Mouse (Mus musculus) C2C12 (cell line): ENCODE data around the gene Pitpna. TPM values are rescaled to one million over a fixed set of nuclear protein-coding genes. Genes with fewer than 3 reads are reported as not detected.

ENCODE experiments used
- H3K27me3 ChIP-seq: one replicate; pipeline ENCODE4 v1.6.1; 2011; ENCODE audit not compliant: control insufficient read depth, insufficient read depth, insufficient read length
- H3K36me3 ChIP-seq: one replicate; pipeline ENCODE4 v1.6.1; 2011; ENCODE audit not compliant: control insufficient read depth, insufficient read depth
- H3K4me3 ChIP-seq: one replicate; pipeline ENCODE4 v1.5.1; 2011; ENCODE audit warnings: mild to moderate bottlenecking, control low read depth; ENCODE audit not compliant: poor library complexity, insufficient read depth, severe bottlenecking
- H3K79me2 ChIP-seq: one replicate; pipeline ENCODE4 v1.6.1; 2011; ENCODE audit not compliant: control insufficient read depth, insufficient read depth
- H3K79me3 ChIP-seq: one replicate; pipeline ENCODE4 v1.6.1; 2011; ENCODE audit warnings: low read depth, control low read depth
- H3ac ChIP-seq: one replicate; pipeline ENCODE3; 2011; ENCODE audit warnings: low read depth; ENCODE audit not compliant: control insufficient read depth, insufficient read length
- CEBPB ChIP-seq: IDR thresholded peaks from one replicate; pipeline ENCODE4 v1.6.1; 2011; ENCODE audit warnings: low read depth, mild to moderate bottlenecking, control low read depth, moderate library complexity
- CTCF ChIP-seq: IDR thresholded peaks from one replicate; pipeline ENCODE4 v1.5.1; 2011; ENCODE audit not compliant: control insufficient read depth, insufficient read depth, insufficient read length
- FOSL1 ChIP-seq: IDR thresholded peaks from one replicate; pipeline ENCODE4 v1.8.0; 2011; ENCODE audit warnings: mild to moderate bottlenecking, low read length; ENCODE audit not compliant: poor library complexity, insufficient read depth, severe bottlenecking
- MAX ChIP-seq: IDR thresholded peaks from one replicate; pipeline ENCODE4 v1.6.1; 2011; ENCODE audit warnings: mild to moderate bottlenecking, control low read depth
- MYOD1 ChIP-seq: IDR thresholded peaks from one replicate; pipeline ENCODE4 v1.6.1; 2011; ENCODE audit warnings: low read depth; ENCODE audit not compliant: control insufficient read depth, insufficient read length
- MYOG ChIP-seq: IDR thresholded peaks from one replicate; pipeline ENCODE4 v1.6.1; 2011; ENCODE audit not compliant: control insufficient read depth, insufficient read length; ENCODE audit errors: extremely low read depth
- USF1 ChIP-seq: IDR thresholded peaks from one replicate; pipeline ENCODE4 v1.6.1; 2011; ENCODE audit warnings: low read depth, mild to moderate bottlenecking, control low read depth, moderate library complexity
- polyA plus RNA-seq: library from polyadenylated mRNA; unstranded; fragments of >200 nt; fragmentation: generic; extraction: Trizol; gene quantifications from one replicate; pipeline ENCODE4 v1.2.1, GENCODE M21; 2012; ENCODE audit warnings: missing spikeins

Gene Pitpna
- polyA plus RNA-seq, 1 experiment = 118 TPM

DNA sequence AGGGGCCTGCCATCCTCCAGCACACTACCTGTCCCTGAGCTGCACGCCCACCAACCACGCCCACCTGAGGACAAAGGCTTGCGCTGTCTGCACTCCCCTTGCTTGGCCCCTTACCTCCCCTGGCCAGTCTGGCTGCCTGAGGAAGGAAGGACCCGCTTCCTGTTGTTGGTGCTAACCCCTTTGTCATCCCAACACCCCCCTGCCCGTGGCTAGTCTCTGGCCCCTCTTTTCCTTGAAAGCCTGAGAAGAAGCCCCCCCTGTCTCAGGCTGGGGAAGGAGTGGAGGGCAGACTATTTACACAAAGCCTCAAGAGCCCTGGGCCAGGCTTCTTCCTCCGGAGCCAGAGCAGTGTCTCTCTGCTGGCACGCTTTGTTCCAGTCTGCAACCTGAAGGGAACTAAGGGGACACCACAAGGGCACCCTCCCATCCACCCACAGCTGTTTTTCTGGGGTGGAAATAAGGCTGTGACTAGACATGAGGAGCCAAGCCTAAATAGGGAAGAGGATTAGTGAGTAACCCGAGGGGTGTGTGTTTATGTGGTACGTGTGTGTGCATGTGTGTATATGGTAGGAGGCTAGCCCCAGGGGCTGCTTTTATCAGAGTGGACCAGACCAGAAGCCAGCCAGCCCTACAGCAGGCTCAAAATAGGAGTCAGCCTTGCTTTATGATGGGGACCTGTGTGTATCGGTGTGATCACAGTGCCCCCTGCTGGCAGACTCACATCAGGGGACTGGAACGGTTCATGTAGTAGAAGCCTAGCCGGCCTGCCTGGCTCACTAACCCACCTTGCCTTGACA is 14.8 kb upstream of the Pitpna start:
- H3K27me3 ChIP-seq = no peaks in the 10 kb centered on the region
- H3K4me3 ChIP-seq = no peak overlapping the region
- H3K36me3 ChIP-seq = peaks cover 5% of the 10 kb centered on the region
- no peaks in the 10 kb centered on the region for H3K79me2 ChIP-seq
- H3K79me3 ChIP-seq = no peaks in the 10 kb centered on the region
- H3ac ChIP-seq = peak overlapping the region; percentile 12
- peak; percentile 92 for TF ChIP-seq CTCF
- TF ChIP-seq USF1 = no peak
- no peak for TF ChIP-seq FOSL1

DNA sequence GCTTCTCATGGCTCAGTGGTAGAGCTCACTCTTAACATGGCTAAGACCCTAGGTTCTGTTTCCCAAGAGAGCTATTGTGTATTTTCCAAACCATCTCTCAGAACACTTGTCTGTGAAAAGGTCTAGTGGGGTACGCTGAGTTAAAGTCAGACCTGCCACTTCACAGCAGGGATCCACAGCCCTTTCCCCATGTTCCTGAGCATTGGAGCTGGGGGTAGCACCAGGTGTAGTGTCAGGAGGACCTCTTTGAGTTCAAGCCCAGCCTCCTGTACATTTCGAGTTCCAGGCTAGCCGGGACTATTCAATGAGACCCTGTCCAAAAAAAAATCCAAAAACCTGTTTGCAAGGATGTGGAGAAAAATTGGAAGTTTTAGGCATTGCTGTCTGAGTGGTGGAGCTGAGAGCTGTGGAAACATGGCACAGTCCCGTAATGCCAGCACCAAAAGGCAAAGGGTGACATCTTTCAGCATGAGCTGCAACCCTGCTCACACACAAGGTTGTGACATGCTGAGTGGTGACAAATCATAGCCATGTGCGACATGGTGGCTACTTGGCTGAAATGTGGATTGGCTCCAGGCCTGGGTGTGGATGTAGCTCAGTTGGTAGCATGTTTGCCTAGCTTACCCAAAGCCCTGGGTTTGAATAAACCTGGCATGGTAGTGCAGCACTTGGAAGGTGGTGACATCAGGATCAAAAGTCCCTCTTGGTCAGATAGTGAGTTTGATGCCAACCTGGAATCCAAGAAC is 13.3 kb upstream of the Pitpna start:
- H3ac ChIP-seq = no peak overlapping the region
- H3K79me3 ChIP-seq = no peaks in the 10 kb centered on the region
- TF ChIP-seq FOSL1 (no peak), MAX (no peak), CEBPB (no peak), MYOD1 (no peak), USF1 (no peak), MYOG (no peak), CTCF (no peak)
- H3K36me3 ChIP-seq = no peaks in the 10 kb centered on the region
- no peaks in the 10 kb centered on the region for H3K27me3 ChIP-seq
- H3K4me3 ChIP-seq = no peak overlapping the region
- H3K79me2 ChIP-seq = no peaks in the 10 kb centered on the region

DNA sequence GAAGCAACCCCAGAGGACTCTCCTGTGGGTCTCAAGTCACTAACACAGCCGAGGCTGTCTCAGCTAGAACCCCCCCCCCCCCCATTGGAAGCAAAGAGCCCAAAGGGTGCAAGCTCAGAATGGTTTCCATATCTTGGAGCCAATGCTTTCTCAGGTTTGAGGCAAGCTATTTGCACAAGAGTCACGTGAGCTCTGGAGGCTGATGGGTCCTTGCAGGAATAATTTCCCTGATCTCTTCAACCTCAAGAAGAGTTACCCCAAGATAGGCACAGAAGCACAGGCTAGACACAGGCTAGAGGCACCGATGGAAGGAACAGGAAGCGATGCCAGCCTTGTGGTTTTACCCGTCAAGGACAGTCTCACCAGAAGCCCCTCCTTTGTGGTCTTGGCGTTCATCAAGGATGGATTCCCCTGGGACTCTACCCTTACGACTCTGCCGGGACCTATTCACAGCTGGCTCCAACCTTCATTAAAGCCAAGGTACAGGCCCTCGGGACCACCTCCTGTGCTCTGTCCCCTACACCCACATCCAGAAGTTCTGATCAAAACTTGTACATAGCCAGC is 12.3 kb upstream of the Pitpna start:
- Histone ChIP-seq H3K79me3 (no peaks in the 10 kb centered on the region), H3K79me2 (no peaks in the 10 kb centered on the region), H3K27me3 (no peaks in the 10 kb centered on the region), H3ac (no peak overlapping the region), H3K36me3 (no peaks in the 10 kb centered on the region), H3K4me3 (no peak overlapping the region)
- TF ChIP-seq USF1 = peak; percentile 73
- TF ChIP-seq CEBPB = no peak

DNA sequence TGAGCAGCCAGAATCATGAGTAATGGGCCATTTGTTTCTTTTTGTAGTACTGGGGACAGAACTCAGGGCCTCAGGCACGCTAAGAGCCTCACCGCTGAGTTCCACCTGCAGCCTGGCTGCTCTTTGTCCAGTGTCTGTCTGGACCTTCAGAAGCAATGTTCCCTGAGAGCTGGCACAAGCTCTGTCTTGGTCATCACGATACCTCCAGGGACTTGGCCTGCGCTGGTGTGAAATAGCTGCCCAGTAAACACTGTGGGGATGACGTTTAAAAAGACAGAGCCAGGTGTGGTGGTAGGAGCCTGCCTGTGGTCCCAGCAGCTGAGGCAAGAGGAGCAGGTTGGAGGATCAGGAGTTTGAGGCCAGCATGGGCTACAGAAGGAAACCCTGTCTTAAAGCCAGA is 9.3 kb upstream of the Pitpna start:
- no peaks in the 10 kb centered on the region for H3K36me3 ChIP-seq
- H3K79me2 ChIP-seq = no peaks in the 10 kb centered on the region
- no peak overlapping the region for H3K4me3 ChIP-seq
- H3ac ChIP-seq = no peak overlapping the region
- H3K27me3 ChIP-seq = no peaks in the 10 kb centered on the region
- no peak for TF ChIP-seq CTCF
- TF ChIP-seq MYOG = no peak
- no peak for TF ChIP-seq MAX
- no peak for TF ChIP-seq MYOD1
- no peak for TF ChIP-seq FOSL1
- no peak for TF ChIP-seq CEBPB
- TF ChIP-seq USF1 = no peak
- H3K79me3 ChIP-seq = no peaks in the 10 kb centered on the region

DNA sequence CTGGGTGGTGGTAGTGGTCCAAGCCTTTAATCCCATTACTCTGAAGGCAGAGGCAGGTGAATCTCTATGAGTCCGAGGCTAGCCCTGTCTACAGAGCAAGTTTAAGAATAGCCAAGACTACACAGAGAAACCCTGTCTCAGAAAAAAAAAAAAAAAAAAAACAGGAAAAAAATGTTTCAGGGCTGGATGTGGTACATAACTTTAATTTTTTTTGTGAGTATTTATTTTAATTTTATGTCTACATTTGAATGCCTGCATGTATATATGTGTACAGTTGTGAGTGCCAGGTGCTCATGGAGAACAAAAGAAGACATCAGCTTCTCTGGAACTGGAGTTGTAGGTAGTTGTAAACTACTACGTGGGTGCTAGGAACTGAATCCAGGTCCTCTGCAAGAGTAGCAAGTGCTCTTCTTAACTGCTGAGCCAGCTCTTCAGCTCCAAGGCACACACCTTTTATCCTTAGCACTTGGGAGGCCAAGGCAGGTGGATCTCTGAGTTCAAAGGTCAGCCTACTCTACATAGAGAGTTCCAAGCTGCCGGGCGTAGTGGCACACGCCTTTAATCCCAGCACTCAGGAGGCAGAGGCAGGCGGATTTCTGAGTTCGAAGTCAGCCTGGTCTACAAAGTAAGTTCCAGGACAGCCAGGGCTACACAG is 6.3 kb upstream of the Pitpna start:
- Histone ChIP-seq H3K36me3 (no peaks in the 10 kb centered on the region), H3ac (no peak overlapping the region), H3K27me3 (no peaks in the 10 kb centered on the region), H3K79me3 (no peaks in the 10 kb centered on the region), H3K79me2 (no peaks in the 10 kb centered on the region), H3K4me3 (no peak overlapping the region)
- TF ChIP-seq FOSL1 (no peak), CTCF (no peak), USF1 (no peak), MYOG (no peak), MYOD1 (no peak), CEBPB (no peak), MAX (no peak)
